Mouse (Mus musculus) gastrocnemius, adult 2 months (tissue): Measurements from ENCODE around the gene Slc2a4. TPM values are rescaled to one million over a fixed set of nuclear protein-coding genes. Genes with fewer than 3 reads are reported as not detected.

Experiments used
- DNase-seq: peaks from one replicate; pipeline ENCODE4 v3.0.0; 2022
- H3K27ac ChIP-seq: fragments of 200-600 bp; 2 replicates; pipeline ENCODE4 v1.8.1; 2022; ENCODE audit warnings: mild to moderate bottlenecking
- H3K4me3 ChIP-seq: fragments of 200-600 bp; 2 replicates; pipeline ENCODE4 v1.8.1; 2022; ENCODE audit warnings: mild to moderate bottlenecking, moderate library complexity
- CTCF ChIP-seq: fragments of 200-600 bp; IDR thresholded peaks from 2 replicates; pipeline ENCODE4 v1.8.1; 2022; ENCODE audit warnings: antibody characterized with exemption, mild to moderate bottlenecking, moderate library complexity
- intact Hi-C: fragments of 180-260 bp; cut with DNase I; formaldehyde crosslinking; loops from one replicate; pipeline ENCODE4 v1.15.1; 2025
- total RNA-seq, 2 experiments: library from RNA; stranded (reverse); gene quantifications; 2 replicates each; pipeline ENCODE4 v1.2.3; 2021

Slc2a4 gene
- total RNA-seq, 2 experiments from 2014 or later: 494 to 503 TPM

- TF ChIP-seq CTCF: no peak
- Histone ChIP-seq H3K4me3 (peak within 1 kb of the TSS; percentile 84), H3K27ac (peak within 1 kb of the TSS; percentile 98)
- peak; percentile 95 for DNase-seq
- intact Hi-C loops: loop anchor here (10.0 kb wide), 1 partner anchor 809 kb away; no protein-coding TSS in a partner anchor
These were observed 34.2 kb downstream of the Slc2a4 start, which contains the start of gene Gps2 for GRCm38 (mm10) chr11:69913554-69914371. Gene Gps2, plus strand, starts transcription at chr11:69913888.

DNA sequence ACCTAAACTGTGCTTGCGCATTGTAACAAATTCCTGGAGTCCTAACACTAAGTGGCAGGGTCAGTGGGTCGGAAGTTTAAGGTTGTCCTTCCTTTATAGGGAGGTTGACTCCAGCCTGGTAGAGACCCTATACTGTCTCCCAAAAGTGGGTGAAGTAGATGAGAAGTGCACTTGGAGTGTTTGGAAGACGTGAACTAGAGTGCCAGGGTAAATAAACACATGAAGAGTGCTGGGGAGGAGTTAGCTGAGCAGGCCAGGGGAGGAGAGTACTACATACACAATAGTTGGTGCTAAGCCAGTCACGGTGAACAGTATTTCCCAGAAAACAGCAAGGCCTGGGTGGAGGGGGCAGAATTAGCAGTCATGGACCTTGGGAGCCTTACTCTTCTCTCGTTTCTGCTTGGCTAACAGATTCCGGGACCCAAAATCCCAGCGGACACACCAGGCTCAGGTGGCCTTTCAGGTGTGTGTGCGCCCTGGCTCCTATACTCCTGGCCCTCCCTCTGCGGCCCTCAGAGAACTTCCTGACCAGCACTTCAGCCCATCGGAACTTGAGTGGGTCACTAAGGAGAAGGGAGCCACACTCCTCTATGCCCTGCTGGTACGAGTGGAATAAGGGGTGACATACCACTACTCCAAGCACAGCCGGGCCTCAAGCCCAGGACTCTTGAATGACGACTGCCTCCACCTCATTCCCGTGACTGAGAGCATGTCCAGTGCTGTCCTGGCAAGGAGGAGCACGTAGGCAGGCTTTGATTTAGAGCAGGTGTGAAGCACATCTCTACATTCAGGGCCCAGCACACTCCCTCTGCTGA lies 35.1 kb downstream of the Slc2a4 start:
- Histone ChIP-seq H3K4me3 (peak overlapping the region; percentile 84), H3K27ac (peak overlapping the region; percentile 98)
- no peak for DNase-seq
- intact Hi-C loops: loop anchor here (10.0 kb wide), 1 partner anchor 808 kb away; no protein-coding TSS in a partner anchor
- TF ChIP-seq CTCF: no peak

GRCm38 (mm10) chr11:69911701-69912100 lies 36.3 kb downstream of the Slc2a4 start:
- no peak overlapping the region for H3K4me3 ChIP-seq
- no peak for TF ChIP-seq CTCF
- no peak overlapping the region for H3K27ac ChIP-seq
- no peak for DNase-seq
- intact Hi-C loops: loop anchor here (10.0 kb wide), 1 partner anchor 807 kb away; no protein-coding TSS in a partner anchor

- DNase-seq: no peak
- no peak for TF ChIP-seq CTCF
- Histone ChIP-seq H3K4me3 (no peak overlapping the region), H3K27ac (no peak overlapping the region)
- intact Hi-C loops: loop anchor here (10.0 kb wide), 1 partner anchor 806 kb away; no protein-coding TSS in a partner anchor
These were observed 37.0 kb downstream of the Slc2a4 start for GRCm38 (mm10) chr11:69910781-69911560.

GRCm38 (mm10) chr11:69910177-69910576 lies 37.8 kb downstream of the Slc2a4 start:
- no peak for TF ChIP-seq CTCF
- intact Hi-C loops: loop anchor here (10.0 kb wide), 1 partner anchor 805 kb away; no protein-coding TSS in a partner anchor
- DNase-seq: no peak
- Histone ChIP-seq H3K4me3 (no peak overlapping the region), H3K27ac (no peak overlapping the region)

DNA sequence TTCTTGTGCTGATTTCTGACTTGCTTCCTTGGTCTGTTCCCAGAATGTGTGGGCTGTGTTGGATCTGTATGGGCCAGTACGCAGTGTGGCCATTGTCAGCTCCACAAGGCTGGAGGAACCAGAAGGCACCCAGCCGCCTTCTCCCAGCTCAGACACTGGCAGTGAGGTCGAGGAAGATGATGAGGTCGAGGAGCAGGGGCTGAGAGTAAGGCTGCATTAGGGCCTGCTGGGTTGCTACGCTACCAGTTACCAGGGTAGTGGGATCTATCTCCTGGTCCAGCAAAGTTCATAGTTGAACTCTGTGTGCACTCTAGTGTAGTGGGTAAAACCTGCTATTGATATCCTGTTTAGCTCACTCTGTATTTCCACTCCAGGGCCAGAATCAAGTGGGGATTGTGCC lies 38.8 kb downstream of the Slc2a4 start:
- intact Hi-C loops: no loop called here

DNA sequence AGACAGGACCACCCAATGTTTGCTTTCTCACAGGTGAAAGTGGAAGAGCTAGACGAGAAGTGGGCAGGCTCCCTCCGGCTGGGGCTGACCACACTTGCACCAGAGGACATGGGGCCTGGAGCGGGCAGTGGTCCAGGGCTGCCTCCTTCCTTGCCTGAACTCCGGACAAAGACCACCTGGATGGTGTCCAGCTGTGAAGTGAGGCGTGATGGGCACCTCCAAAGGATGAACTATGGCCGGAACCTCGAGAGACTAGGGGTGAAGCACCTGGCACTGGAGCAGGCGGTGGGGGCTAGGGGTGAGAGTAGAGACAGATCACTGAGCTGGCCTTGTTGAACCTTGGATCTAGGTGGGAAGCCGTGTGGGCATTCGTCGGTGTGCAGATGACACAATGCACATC lies 39.3 kb downstream of the Slc2a4 start:
- Histone ChIP-seq H3K27ac (no peak overlapping the region), H3K4me3 (no peak overlapping the region)
- no peak for DNase-seq
- intact Hi-C loops: no loop called here
- no peak for TF ChIP-seq CTCF

More for the DNA sequence above, 38.8 kb downstream of the Slc2a4 start:
- Histone ChIP-seq H3K27ac (no peak overlapping the region), H3K4me3 (no peak overlapping the region)
- TF ChIP-seq CTCF: no peak
- DNase-seq: no peak

- DNase-seq: no peak
- no peak for TF ChIP-seq CTCF
- H3K27ac ChIP-seq: no peak overlapping the region
- intact Hi-C loops: no loop called here
- H3K4me3 ChIP-seq: no peak overlapping the region
These were observed 43.7 kb downstream of the Slc2a4 start for GRCm38 (mm10) chr11:69904311-69904710.

GRCm38 (mm10) chr11:69902972-69903371 lies 45.0 kb downstream of the Slc2a4 start:
- H3K27ac ChIP-seq: no peak overlapping the region
- intact Hi-C loops: no loop called here
- H3K4me3 ChIP-seq: peak overlapping the region; percentile 93
- no peak for DNase-seq
- no peak for TF ChIP-seq CTCF

DNA sequence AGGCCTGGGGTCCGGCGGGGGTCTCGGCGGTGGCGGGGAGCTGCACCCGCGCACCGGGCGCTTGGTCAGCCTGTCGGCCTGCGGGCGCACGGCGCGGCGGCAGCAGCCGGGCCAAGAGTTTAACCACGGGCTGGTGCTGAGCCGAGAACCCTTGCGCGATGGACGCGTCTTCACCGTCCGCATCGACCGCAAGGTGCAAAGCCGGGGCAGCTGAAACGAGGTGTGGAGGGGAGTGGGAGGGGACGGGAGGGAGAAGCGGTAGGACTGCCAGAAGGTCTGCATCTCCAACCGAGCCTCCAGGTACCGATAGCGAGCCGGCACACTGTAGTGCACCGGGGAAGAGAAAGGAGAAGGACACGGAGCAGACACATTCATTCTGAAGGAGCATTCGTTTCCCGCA lies 46.0 kb downstream of the Slc2a4 start:
- H3K4me3 ChIP-seq: peak overlapping the region; percentile 93
- peak overlapping the region; percentile 99 for H3K27ac ChIP-seq
- no peak for TF ChIP-seq CTCF
- no peak for DNase-seq
- intact Hi-C loops: loop anchor here (2.0 kb wide), 1 partner anchor 21 kb away; the partner anchor contains the start of gene Kctd11

- Histone ChIP-seq H3K4me3 (peak overlapping the region; percentile 93), H3K27ac (peak overlapping the region; percentile 99)
- peak; percentile 97 for DNase-seq
- intact Hi-C loops: loop anchor here (2.0 kb wide), 1 partner anchor 21 kb away; the partner anchor contains the start of gene Kctd11
- no peak for TF ChIP-seq CTCF
These were observed 46.6 kb downstream of the Slc2a4 start for GRCm38 (mm10) chr11:69901406-69901846.
